Mouse (Mus musculus): Measurements from ENCODE around the gene Trim67.

DNA sequence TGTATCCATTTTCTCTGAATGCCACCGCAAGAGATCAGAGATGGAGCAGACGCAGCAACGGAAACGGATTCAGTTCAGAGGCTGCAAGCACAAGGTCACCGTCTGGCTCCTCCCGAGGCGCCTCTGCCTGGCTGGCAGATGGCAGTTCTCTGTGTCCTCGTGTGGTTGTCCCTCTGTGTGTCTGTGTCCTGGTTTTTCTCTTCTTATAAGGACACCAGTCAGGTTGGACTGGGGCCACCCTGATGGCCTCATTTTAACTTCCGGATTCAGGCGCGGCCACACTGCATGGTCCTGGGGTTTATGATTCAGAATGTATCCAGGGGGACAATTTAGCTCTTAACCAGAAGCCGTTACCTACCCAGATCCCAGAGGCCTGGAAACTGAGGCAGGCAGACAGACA lies 23.0 kb downstream of the Trim67 start:
- TF ChIP-seq ZC3H11A (IDR thresholded peaks at IDR 0.05; ENCODE audit: borderline replicate concordance, low read depth, low read length) (no peak), ZNF384 (IDR thresholded peaks at IDR 0.05; ENCODE audit: low read depth, low read length) (no peak), MAFK (IDR thresholded peaks at IDR 0.05; ENCODE audit: insufficient read depth, low read depth, low read length) (no peak), HCFC1 (IDR thresholded peaks at IDR 0.05; ENCODE audit: borderline replicate concordance, insufficient read depth, low read length) (no peak)

Measured in ES-E14 (cell line).